Mouse (Mus musculus) E14TG2a.4 (cell line): Measurements from ENCODE around the gene Ppid.

Experiments
- CTCF ChIP-seq: conservative IDR thresholded peaks from 2 replicates; pipeline ENCODE4 v1.5.1; 2014; ENCODE audit warnings: low read length
- NANOG ChIP-seq: IDR thresholded peaks from 2 replicates; pipeline ENCODE4 v1.6.1; 2014; ENCODE audit warnings: borderline replicate concordance, low read length, mixed read lengths
- POU5F1 ChIP-seq: IDR thresholded peaks from 2 replicates; pipeline ENCODE4 v1.6.1; 2014; ENCODE audit warnings: low read length, borderline replicate concordance

DNA sequence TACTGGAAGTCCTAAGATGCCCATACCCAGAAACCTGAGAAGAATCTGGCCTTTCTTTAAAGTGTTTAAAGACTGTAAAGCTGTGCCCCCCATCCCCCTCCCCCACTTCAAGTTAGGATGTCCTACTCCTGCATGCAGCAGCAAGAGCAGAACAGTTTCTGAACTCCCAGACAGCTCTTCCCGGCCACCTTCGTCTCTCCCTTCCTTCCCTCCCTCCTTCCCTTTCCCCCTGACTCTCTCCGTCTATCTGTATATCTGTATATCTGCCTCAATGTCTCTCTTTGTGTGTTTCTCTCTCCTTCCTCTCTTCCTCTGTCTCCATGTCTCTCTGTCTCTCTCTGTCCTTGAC lies 14.7 kb upstream of the Ppid start:
- TF ChIP-seq CTCF: no peak
- TF ChIP-seq NANOG: no peak
- TF ChIP-seq POU5F1: no peak
